ENCODE assay signal across 30 mouse cellular contexts in the genomic region with DNA sequence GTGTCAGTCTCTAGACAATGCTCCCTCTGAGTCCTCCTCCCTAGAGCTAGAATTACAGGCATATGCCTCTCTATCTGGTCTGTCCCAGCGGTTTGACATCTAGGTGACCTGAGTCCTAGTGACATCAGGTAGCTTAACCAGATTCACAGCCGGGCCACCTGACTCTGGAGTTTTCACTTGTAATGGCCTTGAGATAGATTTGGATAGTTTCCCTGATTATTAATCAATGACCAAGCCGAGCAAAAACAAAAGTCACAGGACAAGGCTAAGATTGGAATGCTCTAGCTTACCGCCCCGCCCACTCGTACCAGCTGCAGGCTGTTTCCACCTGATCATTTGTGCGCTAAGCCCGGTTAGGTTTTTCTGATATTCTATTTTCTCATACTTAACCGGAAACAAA. TPM values are rescaled to one million over a fixed set of nuclear protein-coding genes. Genes with fewer than 3 reads are reported as not detected.
A peak's percentile ranks its signal among the peaks of the same experiment; 100 is the strongest.
DNase-seq lines count a peak whose midpoint lies in the region; ATAC-seq and TF ChIP-seq lines count a peak whose summit lies in the region.
"Had no signal": no experiment of that assay in that cellular context is flagged by ENCODE, and none has a peak within 500 bp of the region (broad histone marks: within the 10 kb centered on the region; RNA-seq: fewer than 3 reads in every experiment).

No protein-coding gene starts in this region.

- peak; percentile 45 for DNase-seq in kidney, adult 18-20 months
- no peak for DNase-seq in testis, postnatal 14 days (ENCODE audit: low spot score)
- peak; percentile 10 for DNase-seq in kidney, postnatal 10 days
- DNase-seq in layer of hippocampus, adult 11-12 months (ENCODE audit: low spot score): no peak
- DNase-seq in neural tube, embryonic 10.5 days (ENCODE audit: extremely low spot score, low spot score): no peak
- DNase-seq: adrenal gland, postnatal 14 days; B cell, adult 2 months; cerebellum, adult 11 months; cerebellum, adult 9-10 months; embryo, embryonic 11 days; gastrocnemius, postnatal 25 days; heart, adult 11 months; layer of hippocampus, adult 9-11 months; lung, postnatal 36 days; right cerebral cortex, postnatal 4 days; thymus, postnatal 14 days had no signal

- H3K9me3 ChIP-seq in kidney, embryonic 16.5 days (ENCODE audit: low read length): no peaks in the 10 kb centered on the region
- H3K9me3 ChIP-seq: embryonic facial prominence, embryonic 12.5 days; heart, embryonic 10.5 days; heart, embryonic 15.5 days; hindbrain, embryonic 12.5 days; limb, embryonic 10.5 days; limb, embryonic 15.5 days; neural tube, embryonic 12.5 days had no signal

- no peak overlapping the region for H3K4me2 ChIP-seq in kidney, embryonic 16.5 days (replicated peaks; ENCODE audit: low read depth, low read length)
- H3K4me2 ChIP-seq: embryonic facial prominence, embryonic 12.5 days; heart, embryonic 15.5 days; hindbrain, embryonic 12.5 days; limb, embryonic 15.5 days; midbrain, embryonic 11.5 days; neural tube, embryonic 12.5 days had no signal

- no peaks in the 10 kb centered on the region for H3K36me3 ChIP-seq in kidney, embryonic 16.5 days (ENCODE audit: insufficient read depth, low read length)
- H3K36me3 ChIP-seq in testis, adult 2 months (ENCODE audit: control insufficient read depth, insufficient read depth, low read length): no peaks in the 10 kb centered on the region
- H3K36me3 ChIP-seq: embryonic facial prominence, embryonic 12.5 days; heart, embryonic 10.5 days; heart, embryonic 15.5 days; hindbrain, embryonic 12.5 days; limb, embryonic 10.5 days; limb, embryonic 15.5 days; neural tube, embryonic 12.5 days had no signal

- no peak overlapping the region for H3K4me3 ChIP-seq in kidney, embryonic 16.5 days (ENCODE audit: low read length)
- peak overlapping the region; percentile 75 for H3K4me3 ChIP-seq in testis, adult 2 months (ENCODE audit: control insufficient read depth, low read depth, low read length)
- H3K4me3 ChIP-seq: embryonic facial prominence, embryonic 12.5 days; heart, embryonic 10.5 days; heart, embryonic 15.5 days; hindbrain, embryonic 12.5 days; limb, embryonic 10.5 days; limb, embryonic 15.5 days; neural tube, embryonic 12.5 days had no signal

- no peak for ATAC-seq in kidney, embryonic 16.5 days (ENCODE audit: low FRiP score, low TSS enrichment)
- ATAC-seq: forebrain, embryonic 14.5 days; hindbrain, postnatal 0 days; midbrain, embryonic 16.5 days had no signal

- no peak overlapping the region for H3K9ac ChIP-seq in kidney, embryonic 16.5 days (replicated peaks; ENCODE audit: low read length)
- H3K9ac ChIP-seq: embryonic facial prominence, embryonic 12.5 days; heart, embryonic 15.5 days; hindbrain, embryonic 12.5 days; limb, embryonic 15.5 days; neural tube, embryonic 12.5 days had no signal

- 63% methylated on average over 9 of the region's 9 CpGs for WGBS in kidney, embryonic 16.5 days

- peaks cover 12% of the 10 kb centered on the region; the same call in 1 of the 2 replicates for H3K4me1 ChIP-seq in kidney, embryonic 16.5 days (ENCODE audit: insufficient read depth, low read length)
- peaks cover 4% of the 10 kb centered on the region; the same call in 1 of the 2 replicates for H3K4me1 ChIP-seq in testis, adult 2 months (ENCODE audit: control insufficient read depth, insufficient read depth, low read length)
- H3K4me1 ChIP-seq: limb, embryonic 10.5 days; limb, embryonic 15.5 days; neural tube, embryonic 12.5 days had no signal

- no peaks in the 10 kb centered on the region for H3K27me3 ChIP-seq in kidney, embryonic 16.5 days (ENCODE audit: insufficient read depth, low read length)
- H3K27me3 ChIP-seq in testis, adult 2 months (ENCODE audit: control insufficient read depth, insufficient read depth, low read length): no peaks in the 10 kb centered on the region
- H3K27me3 ChIP-seq: embryonic facial prominence, embryonic 12.5 days; heart, embryonic 15.5 days; hindbrain, embryonic 12.5 days; limb, embryonic 15.5 days; neural tube, embryonic 12.5 days had no signal

- no peak overlapping the region for H3K27ac ChIP-seq in kidney, embryonic 16.5 days (ENCODE audit: low read length)
- no peak overlapping the region for H3K27ac ChIP-seq in testis, adult 2 months (ENCODE audit: control insufficient read depth, insufficient read depth, low read depth, low read length)
- H3K27ac ChIP-seq: embryonic facial prominence, embryonic 12.5 days; heart, embryonic 10.5 days; heart, embryonic 15.5 days; hindbrain, embryonic 12.5 days; hindbrain, postnatal 0 days; kidney, postnatal 0 days; limb, embryonic 10.5 days; limb, embryonic 15.5 days; neural tube, embryonic 12.5 days had no signal

- no peak for TF ChIP-seq CTCF in testis, adult 2 months (IDR thresholded peaks at IDR 0.05; ENCODE audit: control insufficient read depth, insufficient read depth, insufficient replicate concordance, low read depth, low read length)

- TF ChIP-seq POLR2A in testis, adult 2 months (IDR thresholded peaks at IDR 0.05; ENCODE audit: control insufficient read depth, low read depth, low read length): no peak

RNA-seq across cellular contexts. Expression of a gene that starts 2.3 kb away (rescaled TPM):
- polyA plus RNA-seq in kidney, embryonic 16.5 days (2015; fragmentation: Nextera tagmentation; extraction: Ambion mirVana): 75.0 and 85.6 TPM in 2 replicates
- 24.9 and 31.5 TPM in 2 replicates for polyA plus RNA-seq in testis, adult 2 months (2012; rRNA removed)

Comparison
In these comparisons a context has a peak if more than half of its experiments do, and no peak if none do; other contexts are left out.
1. DNase-seq: peak in kidney, adult 18-20 months (single experiment) and kidney, postnatal 10 days (single experiment); none in testis, postnatal 14 days (single experiment), layer of hippocampus, adult 11-12 months (single experiment) and neural tube, embryonic 10.5 days (single experiment).